Mouse (Mus musculus): Measurements from ENCODE around the gene Vps26c. TPM values are rescaled to one million over a fixed set of nuclear protein-coding genes. Genes with fewer than 3 reads are reported as not detected.

Gene Vps26c
- polyA plus RNA-seq, 1 experiment from 2014 or later, result 53.9 TPM

DNA sequence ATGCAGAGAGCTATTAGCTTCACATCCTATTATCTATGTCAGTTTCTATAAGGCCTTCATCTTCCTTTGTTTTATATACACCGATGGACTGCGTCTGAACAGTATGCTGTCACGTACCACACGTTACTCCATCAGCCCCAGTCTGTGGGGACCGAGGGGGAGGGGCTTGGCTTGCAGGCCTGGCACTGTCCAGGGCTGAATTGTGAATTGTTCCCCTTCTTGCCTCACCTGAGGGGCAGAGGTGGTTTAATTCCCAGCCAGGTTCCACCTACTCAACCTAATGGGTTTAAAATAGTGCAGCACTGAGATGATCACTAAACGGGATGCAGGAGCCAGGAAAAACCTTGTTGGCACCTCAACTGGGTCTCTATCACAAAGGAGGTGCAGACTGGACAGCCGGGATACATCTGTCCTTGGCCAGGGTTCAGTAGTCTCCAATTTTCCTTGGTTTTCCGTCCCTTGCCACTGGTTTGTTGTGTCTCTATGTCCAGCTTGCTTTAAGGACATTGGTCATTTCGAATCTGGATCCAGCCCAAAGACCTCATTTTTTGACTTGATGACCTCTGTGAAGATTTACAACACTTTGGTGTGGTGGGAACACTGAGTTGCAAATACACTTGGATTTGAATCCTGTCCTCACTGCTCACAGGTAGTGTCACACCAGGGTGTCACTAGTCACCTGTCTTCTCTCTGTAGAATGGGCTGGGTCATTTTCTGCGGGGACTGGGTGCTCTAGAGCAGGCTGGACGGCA lies 40.4 kb upstream of the Vps26c start:
- 83% methylated on average over 11 of the region's 11 CpGs for WGBS

DNA sequence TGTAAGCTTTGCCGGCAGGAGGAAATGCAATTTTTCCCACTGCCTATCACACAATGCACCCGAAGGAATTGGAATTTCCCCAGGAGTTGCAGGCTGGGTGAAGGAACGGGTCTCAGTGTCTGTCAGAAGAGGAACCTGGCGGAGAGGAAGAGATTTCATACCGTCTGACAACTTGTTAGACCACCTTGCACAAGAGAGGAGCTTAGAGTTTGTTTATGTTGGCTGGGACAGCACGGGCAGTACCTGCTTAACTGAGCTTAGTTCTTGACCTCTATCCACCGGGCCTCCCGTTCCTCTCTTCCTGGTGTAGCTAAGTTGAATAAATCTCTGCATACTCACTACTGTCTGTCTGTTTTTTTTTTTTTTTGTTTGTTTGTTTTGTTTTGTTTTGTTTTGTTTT lies 39.5 kb upstream of the Vps26c start:
- H3K4me1 ChIP-seq, result peaks cover 11% of the 10 kb centered on the region
- 64% methylated on average over 8 of the region's 8 CpGs for WGBS
- no peaks in the 10 kb centered on the region for H3K9me3 ChIP-seq
- H3K27me3 ChIP-seq (replicated peaks; ENCODE audit: low read depth, poor library complexity, severe bottlenecking), result no peaks in the 10 kb centered on the region
- no peak overlapping the region for H3K27ac ChIP-seq (replicated peaks)
- no peaks in the 10 kb centered on the region for H3K36me3 ChIP-seq (replicated peaks)
- DNase-seq (ENCODE audit: low spot score), result no peak
- H3K4me3 ChIP-seq, result no peak overlapping the region

More for the DNA sequence above, 40.4 kb upstream of the Vps26c start:
- H3K4me1 ChIP-seq, result peaks cover 20% of the 10 kb centered on the region
- H3K9me3 ChIP-seq, result no peaks in the 10 kb centered on the region
- no peak overlapping the region for H3K27ac ChIP-seq (replicated peaks)
- H3K36me3 ChIP-seq (replicated peaks), result no peaks in the 10 kb centered on the region
- DNase-seq (ENCODE audit: low spot score), result no peak
- H3K4me3 ChIP-seq, result no peak overlapping the region
- no peaks in the 10 kb centered on the region for H3K27me3 ChIP-seq (replicated peaks; ENCODE audit: low read depth, poor library complexity, severe bottlenecking)

DNA sequence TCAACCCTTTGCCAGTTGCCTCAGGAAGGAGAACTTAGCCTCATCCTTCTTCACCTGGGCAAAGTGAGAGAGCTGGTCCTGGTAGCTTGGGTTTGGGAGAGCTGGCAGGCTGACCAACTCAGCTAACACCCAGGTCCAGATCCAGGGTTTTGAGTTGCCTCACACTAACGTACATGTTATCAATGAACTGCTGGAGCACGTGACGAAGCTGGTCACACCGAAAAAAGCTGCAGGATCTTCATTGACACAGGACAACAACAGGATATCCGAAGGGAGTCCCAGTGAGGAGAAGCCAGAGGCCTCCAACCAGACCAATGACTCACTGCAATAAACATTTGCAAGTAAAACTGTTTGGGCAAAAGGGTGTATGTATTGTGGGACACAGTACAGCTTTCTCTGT lies 34.0 kb upstream of the Vps26c start:
- H3K36me3 ChIP-seq (replicated peaks), result no peaks in the 10 kb centered on the region
- no peak for DNase-seq (ENCODE audit: low spot score)
- no peak overlapping the region for H3K27ac ChIP-seq (replicated peaks)
- H3K4me3 ChIP-seq, result no peak overlapping the region
- WGBS, result 82% methylated on average over 5 of the region's 5 CpGs
- no peaks in the 10 kb centered on the region for H3K9me3 ChIP-seq
- H3K27me3 ChIP-seq (replicated peaks; ENCODE audit: low read depth, poor library complexity, severe bottlenecking), result 0 out of 2 replicates have a peak, but pooled peaks cover 3% of the 10 kb centered on the region
- peaks cover 6% of the 10 kb centered on the region for H3K4me1 ChIP-seq

DNA sequence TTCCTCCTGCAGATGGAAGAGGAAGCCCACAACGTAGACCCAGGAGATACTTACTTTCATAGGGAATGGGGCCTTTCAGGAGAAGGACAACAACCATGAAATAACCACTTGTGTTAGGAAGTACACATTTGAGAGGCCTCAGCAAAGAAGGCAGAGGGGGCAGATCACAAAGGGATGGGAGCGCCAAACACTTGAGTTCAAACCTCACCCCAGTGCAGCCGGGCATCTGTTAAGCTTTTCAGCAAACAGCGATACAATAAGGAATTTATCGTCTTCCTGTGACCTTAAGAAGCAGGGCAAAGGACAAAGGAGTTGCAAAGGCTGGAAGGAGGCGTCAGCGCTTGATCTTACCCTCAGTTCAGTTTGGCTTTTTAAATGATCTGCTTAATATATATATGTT lies 33.2 kb upstream of the Vps26c start:
- H3K27me3 ChIP-seq (replicated peaks; ENCODE audit: low read depth, poor library complexity, severe bottlenecking), result 0 out of 2 replicates have a peak, but pooled peaks cover 3% of the 10 kb centered on the region
- H3K36me3 ChIP-seq (replicated peaks), result no peaks in the 10 kb centered on the region
- H3K9me3 ChIP-seq, result no peaks in the 10 kb centered on the region
- H3K4me1 ChIP-seq, result peaks cover 6% of the 10 kb centered on the region
- no peak overlapping the region for H3K27ac ChIP-seq (replicated peaks)
- no peak overlapping the region for H3K4me3 ChIP-seq
- 74% methylated on average over 7 of the region's 7 CpGs for WGBS
- DNase-seq (ENCODE audit: low spot score), result no peak

DNA sequence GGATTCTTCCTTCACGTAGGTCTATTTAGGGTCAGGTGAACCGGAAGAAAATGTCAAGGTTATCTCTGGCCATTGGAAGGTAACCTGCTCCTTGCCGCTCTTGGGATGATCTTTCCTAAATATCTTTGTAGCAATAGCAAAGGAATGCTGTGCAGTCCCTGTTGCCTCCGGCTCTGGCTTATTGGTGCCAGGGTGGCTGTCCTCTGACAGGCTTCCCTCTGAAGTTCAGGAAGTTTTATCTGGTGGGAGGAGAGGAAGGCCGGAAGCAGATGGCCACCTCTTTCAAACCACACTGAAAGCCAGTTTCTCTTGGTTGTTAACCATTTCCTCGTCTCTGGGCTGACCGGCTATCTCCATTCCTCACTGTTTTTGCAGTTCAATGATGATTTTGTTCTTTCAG lies 32.7 kb upstream of the Vps26c start:
- H3K9me3 ChIP-seq, result no peaks in the 10 kb centered on the region
- H3K4me1 ChIP-seq, result peaks cover 6% of the 10 kb centered on the region
- DNase-seq (ENCODE audit: low spot score), result no peak
- H3K27ac ChIP-seq (replicated peaks), result no peak overlapping the region
- no peak overlapping the region for H3K4me3 ChIP-seq
- no peaks in the 10 kb centered on the region for H3K36me3 ChIP-seq (replicated peaks)
- H3K27me3 ChIP-seq (replicated peaks; ENCODE audit: low read depth, poor library complexity, severe bottlenecking), result 0 out of 2 replicates have a peak, but pooled peaks cover 3% of the 10 kb centered on the region
- WGBS, result 63% methylated on average over 7 of the region's 7 CpGs

DNA sequence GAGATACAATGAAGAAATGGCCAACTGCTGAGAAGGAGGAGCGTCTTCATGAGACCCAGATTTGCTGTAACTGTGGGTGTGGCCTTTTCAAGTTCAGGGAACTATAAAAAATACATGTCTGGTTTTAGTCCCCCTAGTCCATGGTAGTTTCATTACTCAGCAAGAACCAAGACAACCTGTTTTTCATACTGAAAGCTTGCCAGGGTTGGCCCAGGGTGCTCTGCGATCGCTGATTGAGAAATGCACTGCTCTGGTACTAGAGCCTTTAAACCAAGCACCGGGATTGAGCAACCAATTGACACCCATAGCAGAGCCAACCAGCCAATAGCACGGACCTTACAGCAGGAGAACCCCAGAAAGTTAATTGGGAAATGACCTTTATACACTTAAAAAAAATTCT lies 29.6 kb upstream of the Vps26c start:
- 88% methylated on average over 5 of the region's 5 CpGs for WGBS
- H3K27ac ChIP-seq (replicated peaks), result no peak overlapping the region
- H3K27me3 ChIP-seq (replicated peaks; ENCODE audit: low read depth, poor library complexity, severe bottlenecking), result 0 out of 2 replicates have a peak, but pooled peaks cover 3% of the 10 kb centered on the region
- DNase-seq (ENCODE audit: low spot score), result no peak
- H3K4me1 ChIP-seq, result peaks cover 6% of the 10 kb centered on the region
- no peak overlapping the region for H3K4me3 ChIP-seq
- no peaks in the 10 kb centered on the region for H3K36me3 ChIP-seq (replicated peaks)
- H3K9me3 ChIP-seq, result no peaks in the 10 kb centered on the region

DNA sequence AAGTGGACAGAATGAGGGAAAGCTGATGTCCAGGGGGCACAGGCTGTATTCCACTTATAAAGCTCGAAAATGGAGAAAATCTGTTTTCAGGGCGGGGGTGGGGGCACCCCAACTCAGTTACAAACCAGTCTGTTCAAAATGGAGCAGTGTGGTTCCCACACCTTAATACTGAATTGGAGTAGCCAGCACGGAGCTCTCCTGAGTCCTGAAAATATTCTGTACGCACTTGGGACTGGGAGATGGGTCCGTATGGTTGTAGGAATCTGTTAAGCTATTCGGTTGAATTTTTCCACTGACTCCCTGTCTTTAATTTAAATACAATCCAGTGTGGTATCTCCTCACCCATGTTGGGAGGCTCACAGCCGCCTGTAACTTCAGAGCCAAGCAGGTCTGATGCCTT lies 28.7 kb upstream of the Vps26c start:
- no peak overlapping the region for H3K27ac ChIP-seq (replicated peaks)
- 85% methylated on average over 7 of the region's 7 CpGs for WGBS

DNA sequence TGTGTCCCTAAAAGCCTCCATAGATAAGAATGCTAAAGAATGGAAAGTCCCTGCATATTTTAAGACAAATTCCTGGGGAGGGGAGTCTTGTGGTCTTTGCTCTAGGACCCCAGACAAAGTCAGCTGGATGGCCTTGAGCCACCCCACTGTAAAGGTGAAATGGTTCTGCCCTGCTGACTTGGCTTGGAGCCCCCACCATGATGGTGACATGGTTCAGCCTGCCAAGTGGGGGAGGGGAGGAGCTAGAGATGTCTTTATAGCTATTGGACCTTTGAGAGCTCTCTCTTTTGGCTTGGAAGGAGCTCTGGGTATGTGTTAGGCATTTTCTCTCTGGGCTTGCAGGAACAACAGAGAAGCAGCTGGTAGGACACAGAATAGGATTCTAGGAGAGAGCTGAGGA lies 25.3 kb upstream of the Vps26c start:
- Histone ChIP-seq H3K36me3 (replicated peaks) (no peaks in the 10 kb centered on the region), H3K27ac (replicated peaks) (no peak overlapping the region), H3K9me3 (no peaks in the 10 kb centered on the region), H3K4me3 (no peak overlapping the region), H3K27me3 (replicated peaks; ENCODE audit: low read depth, poor library complexity, severe bottlenecking) (no peaks in the 10 kb centered on the region), H3K4me1 (no peaks in the 10 kb centered on the region)
- DNase-seq (ENCODE audit: low spot score), result no peak

More for the DNA sequence above, 28.7 kb upstream of the Vps26c start:
- Histone ChIP-seq H3K9me3 (no peaks in the 10 kb centered on the region), H3K27me3 (replicated peaks; ENCODE audit: low read depth, poor library complexity, severe bottlenecking) (0 out of 2 replicates have a peak, but pooled peaks cover 3% of the 10 kb centered on the region), H3K4me3 (no peak overlapping the region), H3K36me3 (replicated peaks) (no peaks in the 10 kb centered on the region), H3K4me1 (peaks cover 6% of the 10 kb centered on the region)
- DNase-seq (ENCODE audit: low spot score), result no peak

DNA sequence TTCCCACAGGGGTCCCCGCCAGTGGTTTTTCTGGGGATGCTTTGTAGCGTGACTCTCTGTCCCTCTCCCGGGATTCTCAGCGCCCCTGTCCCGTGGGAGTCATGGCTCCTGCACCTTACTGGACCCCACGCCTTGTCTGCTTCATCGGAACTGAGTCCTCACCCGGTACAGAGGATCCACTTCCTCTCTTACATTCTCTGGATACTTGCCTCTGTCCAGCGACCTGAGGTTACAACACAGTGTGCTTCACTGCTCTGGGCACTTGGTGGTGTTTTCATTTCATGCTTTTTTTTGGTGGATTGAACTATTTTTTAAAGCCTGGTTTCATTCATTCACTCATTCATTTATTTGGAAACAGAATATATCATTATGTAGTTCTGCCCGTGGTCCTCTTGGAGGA lies 23.2 kb upstream of the Vps26c start:
- no peak overlapping the region for H3K4me3 ChIP-seq
- no peaks in the 10 kb centered on the region for H3K4me1 ChIP-seq
- no peaks in the 10 kb centered on the region for H3K9me3 ChIP-seq
- DNase-seq (ENCODE audit: low spot score), result no peak
- WGBS, result 77% methylated on average over 10 of the region's 10 CpGs
- H3K36me3 ChIP-seq (replicated peaks), result no peaks in the 10 kb centered on the region
- H3K27me3 ChIP-seq (replicated peaks; ENCODE audit: low read depth, poor library complexity, severe bottlenecking), result no peaks in the 10 kb centered on the region
- H3K27ac ChIP-seq (replicated peaks), result no peak overlapping the region

DNA sequence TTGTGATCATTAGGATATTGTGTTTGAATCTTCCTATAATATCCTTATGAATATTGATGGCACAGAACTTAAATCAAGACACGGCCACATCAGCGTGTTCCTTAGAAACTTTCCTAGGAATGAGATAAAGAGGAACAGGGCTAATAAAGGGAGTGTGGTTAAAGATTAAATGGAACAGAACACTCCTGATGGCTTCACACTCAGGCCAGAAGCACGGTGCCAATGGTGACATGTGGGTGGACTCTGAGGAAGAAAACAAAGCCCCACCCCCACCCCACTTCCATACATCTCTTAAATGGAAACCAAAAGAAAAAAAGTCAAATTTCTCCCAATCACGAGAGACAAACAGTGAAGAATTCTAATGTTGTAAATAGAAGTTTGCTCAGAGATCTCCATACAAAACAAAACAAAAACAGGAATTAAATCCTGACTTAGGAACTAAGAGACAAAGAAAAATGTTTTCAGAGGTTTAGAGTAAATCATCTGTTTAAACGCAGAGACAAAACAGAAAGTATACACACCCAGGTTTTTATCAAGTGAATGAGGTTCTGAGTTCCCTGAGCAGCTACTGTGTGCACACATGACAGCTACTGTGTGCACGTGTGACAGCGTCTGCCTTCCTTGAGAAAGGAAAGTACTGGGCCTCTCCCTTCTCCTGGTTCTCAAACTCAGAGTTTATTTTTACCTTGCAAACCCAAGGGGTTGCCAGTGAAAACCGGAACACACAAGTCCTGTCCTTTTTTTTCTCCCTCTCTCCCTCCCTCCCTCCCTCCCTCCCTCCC lies 19.3 kb upstream of the Vps26c start:
- no peak for DNase-seq (ENCODE audit: low spot score)
- Histone ChIP-seq H3K9me3 (no peaks in the 10 kb centered on the region), H3K36me3 (replicated peaks) (no peaks in the 10 kb centered on the region), H3K27me3 (replicated peaks; ENCODE audit: low read depth, poor library complexity, severe bottlenecking) (no peaks in the 10 kb centered on the region), H3K4me3 (no peak overlapping the region), H3K27ac (replicated peaks) (no peak overlapping the region), H3K4me1 (no peaks in the 10 kb centered on the region)
- WGBS, result 66% methylated on average over 8 of the region's 8 CpGs

DNA sequence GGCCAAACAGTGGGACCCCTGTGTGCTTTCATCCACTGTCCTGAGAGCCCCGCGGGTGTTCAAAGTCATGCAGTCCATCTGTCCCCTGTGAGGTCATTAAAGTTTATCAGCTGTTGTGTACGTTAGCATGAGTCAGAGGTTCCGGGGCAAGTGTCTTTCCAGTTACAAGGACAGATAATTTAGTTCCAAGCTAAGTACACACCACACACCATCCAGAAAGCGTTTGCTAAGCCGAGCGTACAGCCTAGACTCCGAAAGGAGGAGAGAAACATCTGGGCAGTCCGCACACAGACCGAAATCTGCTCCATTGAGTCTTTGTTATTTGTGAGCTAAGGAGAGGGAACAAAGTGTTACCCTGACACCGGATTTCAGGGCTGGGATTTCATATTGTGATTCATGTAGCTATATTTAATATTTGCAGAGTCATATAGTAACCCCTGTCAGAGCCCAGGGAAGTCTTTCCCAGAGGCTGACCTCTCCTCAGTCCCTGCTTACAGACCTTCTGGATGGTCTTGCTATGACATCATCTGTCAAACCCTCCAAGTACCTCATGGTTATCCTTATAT lies 18.0 kb upstream of the Vps26c start:
- WGBS, result 81% methylated on average over 11 of the region's 11 CpGs
- DNase-seq (ENCODE audit: low spot score), result no peak
- Histone ChIP-seq H3K27me3 (replicated peaks; ENCODE audit: low read depth, poor library complexity, severe bottlenecking) (no peaks in the 10 kb centered on the region), H3K4me3 (no peak overlapping the region), H3K4me1 (no peaks in the 10 kb centered on the region), H3K36me3 (replicated peaks) (no peaks in the 10 kb centered on the region), H3K9me3 (no peaks in the 10 kb centered on the region), H3K27ac (replicated peaks) (no peak overlapping the region)

DNA sequence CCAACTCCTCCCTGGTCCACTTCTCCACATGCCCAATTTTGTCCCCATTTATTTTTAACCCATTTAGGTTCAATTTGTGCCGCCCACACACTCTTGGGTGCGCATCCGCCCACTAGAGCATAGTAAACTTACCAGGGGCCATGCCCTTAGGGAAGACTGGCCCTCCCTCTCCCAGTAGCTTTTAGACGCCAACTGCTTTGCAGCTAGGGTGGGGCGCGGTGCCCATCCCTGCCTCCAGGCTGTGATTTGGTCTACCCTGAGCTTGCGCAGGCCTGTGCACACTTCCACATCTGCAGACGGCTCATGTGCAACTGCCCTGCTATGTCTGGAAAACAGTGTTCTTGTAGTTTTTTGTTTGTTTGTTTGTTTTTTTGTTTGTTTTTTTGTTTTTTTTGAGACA lies 16.3 kb upstream of the Vps26c start:
- no peak for DNase-seq (ENCODE audit: low spot score)
- no peak overlapping the region for H3K27ac ChIP-seq (replicated peaks)
- no peak overlapping the region for H3K4me3 ChIP-seq
- no peaks in the 10 kb centered on the region for H3K27me3 ChIP-seq (replicated peaks; ENCODE audit: low read depth, poor library complexity, severe bottlenecking)
- no peaks in the 10 kb centered on the region for H3K4me1 ChIP-seq
- 89% methylated on average over 8 of the region's 8 CpGs for WGBS
- no peaks in the 10 kb centered on the region for H3K36me3 ChIP-seq (replicated peaks)
- H3K9me3 ChIP-seq, result no peaks in the 10 kb centered on the region

DNA sequence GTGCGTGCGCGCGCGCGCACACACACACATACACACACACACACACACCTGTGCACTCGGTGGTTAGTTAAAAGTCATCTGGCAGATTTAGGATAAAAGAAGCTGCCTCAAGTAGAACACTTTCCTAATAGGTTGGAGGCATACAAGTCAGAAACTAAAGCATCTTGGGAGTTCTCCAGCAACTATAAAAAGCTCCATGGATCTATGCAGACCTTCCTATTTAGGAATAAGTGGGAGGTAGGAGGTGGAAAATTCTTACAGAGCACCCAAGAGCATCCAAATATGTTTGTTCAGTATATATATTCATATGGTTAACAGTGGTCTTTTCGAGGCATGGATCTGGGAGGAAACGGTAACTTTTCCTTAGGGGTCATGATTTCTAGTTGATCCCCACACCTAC lies 13.5 kb upstream of the Vps26c start:
- Histone ChIP-seq H3K9me3 (no peaks in the 10 kb centered on the region), H3K27ac (replicated peaks) (no peak overlapping the region), H3K27me3 (replicated peaks; ENCODE audit: low read depth, poor library complexity, severe bottlenecking) (no peaks in the 10 kb centered on the region), H3K4me3 (no peak overlapping the region), H3K4me1 (peaks cover 10% of the 10 kb centered on the region), H3K36me3 (replicated peaks) (no peaks in the 10 kb centered on the region)
- DNase-seq (ENCODE audit: low spot score), result no peak
- WGBS, result 94% methylated on average over 9 of the region's 9 CpGs

Measured in embryonic facial prominence, embryonic 10.5 days (tissue).